Mouse (Mus musculus) left cerebral cortex, postnatal 4 days (tissue): ENCODE measurements around the gene Ppil2. TPM values are rescaled to one million over a fixed set of nuclear protein-coding genes. Genes with fewer than 3 reads are reported as not detected.
A peak's percentile ranks its signal among the peaks of the same experiment; 100 is the strongest.

Source experiments
- DNase-seq: peaks from one replicate; pipeline ENCODE4 v3.0.0-alpha.2; 2022
- intact Hi-C: fragments of 180-260 bp; cut with DNase I; formaldehyde crosslinking; loops from one replicate; pipeline ENCODE4 v1.15.1; 2025
- microRNA-seq: library from miRNA; unstranded; fragments of <30 nt; microRNA quantifications from one replicate; pipeline ENCODE4 v1.2.0, GENCODE M21; 2022
- total RNA-seq, 2 experiments: library from RNA; stranded (reverse); gene quantifications; 2 replicates each; pipeline ENCODE4 v1.2.3; 2021

Ppil2 gene
- total RNA-seq, 2 experiments from 2014 or later: 88.3 to 91.9 TPM

- intact Hi-C loops: loop anchor here (10.0 kb wide), 1 partner anchor 127 kb away; no protein-coding TSS in a partner anchor
- DNase-seq: no peak
Measured at GRCm38 (mm10) chr16:17041417-17041816, 69.6 kb downstream of the Ppil2 start.

DNA sequence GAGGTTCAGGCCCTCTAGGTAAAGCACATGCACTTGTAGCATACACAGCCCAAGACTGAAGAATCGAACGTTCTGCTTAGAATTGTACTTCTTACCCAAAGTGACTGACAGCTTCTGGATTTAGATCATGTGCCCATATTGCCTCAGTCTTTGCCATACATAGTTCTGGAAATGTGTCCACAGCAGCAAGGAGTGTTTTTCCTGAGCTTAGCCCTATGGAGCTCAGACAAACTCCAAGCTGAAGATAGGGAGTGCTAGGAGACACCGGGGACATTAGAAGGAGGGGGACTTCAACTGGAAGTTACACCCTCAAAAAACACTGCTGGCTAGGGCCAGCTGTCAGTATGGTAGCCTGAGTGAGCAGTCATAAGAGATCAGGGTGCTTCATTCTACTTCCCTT, 70.3 kb downstream of the Ppil2 start:
- intact Hi-C loops: loop anchor here (10.0 kb wide), 1 partner anchor 126 kb away; no protein-coding TSS in a partner anchor
- no peak for DNase-seq

Small RNAs within 50 kb of the gene (microRNA-seq; reads per million reads assigned to microRNA genes)
- gene Mir130b: 995 reads per million, percentile 75 among the genes with 10 or more reads in this experiment
- gene Mir301b: 26.8 reads per million, percentile 38 among the genes with 10 or more reads in this experiment

Other genes with a start within 250 kb of the Ppil2 start
- gene Igll1, start 247.3 kb downstream of the Ppil2 start, total RNA-seq: not detected
- gene Top3b, start 240.5 kb downstream of the Ppil2 start, total RNA-seq: 10 to 100 TPM; 57.1 to 78.2 TPM
- under 1 TPM in 1 of 2 experiments, not detected in 1; 0.52 TPM for gene Vpreb1, start 240.4 kb downstream of the Ppil2 start, total RNA-seq
- 10 to 100 TPM; 23.8 to 25.8 TPM for gene Ppm1f, start 214.8 kb downstream of the Ppil2 start, total RNA-seq
- gene Mapk1, start 127.9 kb downstream of the Ppil2 start, total RNA-seq: 100 to 1,000 TPM; 284 to 293 TPM
- gene Ypel1, start 41.6 kb downstream of the Ppil2 start, total RNA-seq: 100 to 1,000 TPM; 102 to 114 TPM
- gene 2610318N02Rik, start 13.9 kb upstream of the Ppil2 start, total RNA-seq: 1 to 10 TPM; 4.8 to 6.1 TPM
- gene Sdf2l1, start 21.1 kb upstream of the Ppil2 start, total RNA-seq: 10 to 100 TPM; 10.8 to 12.6 TPM
- 10 to 100 TPM; 71.3 to 74.5 TPM for gene Ydjc, start 33.4 kb upstream of the Ppil2 start, total RNA-seq
- gene Ccdc116, start 36.0 kb upstream of the Ppil2 start, total RNA-seq: 1 to 10 TPM; 8.9 to 9.3 TPM
- gene Ube2l3, start 91.4 kb upstream of the Ppil2 start, total RNA-seq: 100 to 1,000 TPM; 161 to 164 TPM
- gene Rimbp3, start 97.3 kb upstream of the Ppil2 start, total RNA-seq: 1 to 10 TPM; 2.8 to 3.2 TPM
- gene Hic2, start 122.3 kb upstream of the Ppil2 start, total RNA-seq: 10 to 100 TPM; 11.5 to 13.1 TPM
- gene Tmem191c, start 164.8 kb upstream of the Ppil2 start, total RNA-seq: 10 to 100 TPM; 78.9 to 82.4 TPM
- 1 to 10 TPM; 2.7 to 2.8 TPM for gene Serpind1, start 220.1 kb upstream of the Ppil2 start, total RNA-seq